Mouse (Mus musculus) E14TG2a.4 (cell line): ENCODE measurements around the gene Syngap1.

Source experiments
- H3K27me3 ChIP-seq: 2 replicates; pipeline ENCODE4 v1.6.1; 2014; ENCODE audit warnings: low read length, control low read depth; ENCODE audit not compliant: insufficient read depth
- H3K36me3 ChIP-seq: 2 replicates; pipeline ENCODE4 v1.6.1; 2014; ENCODE audit warnings: low read length, control low read depth; ENCODE audit not compliant: insufficient read depth
- H3K4me1 ChIP-seq: replicated peaks from 2 replicates; pipeline ENCODE4 v1.6.1; 2014; ENCODE audit warnings: low read depth, low read length, control low read depth
- H3K4me3 ChIP-seq: replicated peaks from 2 replicates; pipeline ENCODE4 v1.5.1; 2014; ENCODE audit warnings: mild to moderate bottlenecking, low read length
- H3K9me3 ChIP-seq: 2 replicates; pipeline ENCODE4 v1.6.1; 2014; ENCODE audit warnings: low read length, control low read depth
- CTCF ChIP-seq: conservative IDR thresholded peaks from 2 replicates; pipeline ENCODE4 v1.5.1; 2014; ENCODE audit warnings: low read length
- NANOG ChIP-seq: IDR thresholded peaks from 2 replicates; pipeline ENCODE4 v1.6.1; 2014; ENCODE audit warnings: borderline replicate concordance, low read length, mixed read lengths
- POU5F1 ChIP-seq: IDR thresholded peaks from 2 replicates; pipeline ENCODE4 v1.6.1; 2014; ENCODE audit warnings: low read length, borderline replicate concordance

Syngap1 gene

DNA sequence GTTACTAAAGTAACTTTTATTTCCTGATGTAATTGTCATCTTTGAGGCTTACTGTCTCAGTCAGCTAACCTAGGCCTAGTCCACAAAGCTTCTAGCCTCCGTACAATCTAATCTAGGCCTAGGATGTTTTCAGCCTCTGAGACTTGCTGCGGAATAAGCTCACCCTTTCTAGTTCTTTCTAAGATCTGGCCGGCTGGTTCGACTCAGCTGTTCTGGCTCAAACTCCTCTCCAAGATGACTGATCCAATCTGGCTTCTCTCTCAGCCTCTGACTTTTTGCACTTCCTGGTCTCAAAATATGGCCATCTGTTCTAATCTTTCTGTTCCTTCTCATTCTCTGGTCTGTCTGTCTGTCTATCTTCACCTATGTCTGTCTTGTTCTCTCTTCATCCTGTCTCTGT, 42.3 kb downstream of the Syngap1 start:
- TF ChIP-seq NANOG, result no peak
- TF ChIP-seq CTCF, result no peak
- no peak for TF ChIP-seq POU5F1
- no peak overlapping the region for H3K4me3 ChIP-seq
- H3K36me3 ChIP-seq, result peaks cover 27% of the 10 kb centered on the region
- H3K9me3 ChIP-seq, result no peaks in the 10 kb centered on the region; the same call in 1 of the 2 replicates
- no peaks in the 10 kb centered on the region; the same call in 1 of the 2 replicates for H3K4me1 ChIP-seq
- no peaks in the 10 kb centered on the region for H3K27me3 ChIP-seq

DNA sequence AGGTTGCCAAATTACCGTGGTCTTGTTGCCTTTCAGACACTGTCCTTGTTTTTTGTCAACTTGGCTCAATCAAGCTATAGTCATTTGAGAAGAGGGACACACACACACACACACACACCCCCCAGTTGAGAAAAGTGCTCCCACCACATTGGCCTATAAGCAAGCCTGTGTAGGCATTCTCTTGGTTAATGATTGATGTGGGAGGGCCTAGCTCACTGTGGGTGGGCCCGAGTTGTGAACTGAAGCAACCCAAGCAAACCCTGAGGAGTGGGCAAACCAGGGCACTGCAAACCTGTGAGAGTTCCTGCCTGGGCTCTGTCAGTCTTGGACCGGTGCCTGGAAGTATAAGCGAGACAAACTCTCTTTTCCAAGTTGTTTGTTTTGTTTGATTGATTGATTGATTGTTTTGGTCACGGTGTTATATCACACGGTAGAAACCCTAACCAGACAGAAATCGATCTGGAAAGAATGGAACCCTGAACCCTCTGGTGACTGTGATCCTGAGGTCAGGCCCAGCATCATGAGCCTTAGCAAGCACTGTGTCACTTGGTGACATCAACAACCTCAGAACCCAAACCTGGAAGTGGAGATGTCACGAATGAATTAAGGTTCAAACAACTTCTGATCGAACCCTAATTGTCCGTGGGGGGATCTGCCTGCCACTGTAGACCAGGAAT, 44.6 kb downstream of the Syngap1 start:
- H3K4me1 ChIP-seq, result peaks cover 9% of the 10 kb centered on the region
- TF ChIP-seq NANOG (no peak), POU5F1 (no peak), CTCF (no peak)

DNA sequence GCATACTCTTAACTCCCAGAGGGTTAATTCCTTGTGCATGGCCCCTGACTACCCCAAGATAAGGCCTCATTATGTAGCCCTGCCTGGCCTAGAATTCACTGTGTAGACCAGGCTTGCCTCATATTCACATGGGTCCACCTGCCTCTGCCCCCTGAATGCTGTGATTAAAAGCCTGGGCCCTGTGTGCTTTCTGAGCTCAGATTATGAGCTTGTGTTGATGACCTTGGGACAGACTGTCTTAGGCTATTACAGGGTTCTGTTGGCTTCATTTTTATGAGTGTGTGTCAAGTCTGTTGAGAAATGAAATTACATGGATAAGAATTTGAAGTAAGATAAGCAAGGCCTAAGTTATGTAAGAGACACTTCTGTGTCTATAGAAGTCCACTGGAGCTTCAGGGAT, 49.5 kb downstream of the Syngap1 start:
- peaks cover 31% of the 10 kb centered on the region for H3K4me1 ChIP-seq

More for the DNA sequence above, 44.6 kb downstream of the Syngap1 start:
- H3K36me3 ChIP-seq, result peaks cover 6% of the 10 kb centered on the region
- H3K9me3 ChIP-seq, result no peaks in the 10 kb centered on the region; the same call in 1 of the 2 replicates
- no peak overlapping the region for H3K4me3 ChIP-seq
- H3K27me3 ChIP-seq, result no peaks in the 10 kb centered on the region

GRCm38 (mm10) chr17:26994410-26994809, 53.4 kb downstream of the Syngap1 start:
- Histone ChIP-seq H3K4me1 (peaks cover 65% of the 10 kb centered on the region), H3K27me3 (no peaks in the 10 kb centered on the region), H3K36me3 (no peaks in the 10 kb centered on the region), H3K4me3 (peak overlapping the region; percentile 37), H3K9me3 (no peaks in the 10 kb centered on the region)
- TF ChIP-seq POU5F1, result no peak
- TF ChIP-seq NANOG, result no peak
- TF ChIP-seq CTCF, result no peak

More for the DNA sequence above, 49.5 kb downstream of the Syngap1 start:
- Histone ChIP-seq H3K9me3 (no peaks in the 10 kb centered on the region; the same call in 1 of the 2 replicates), H3K36me3 (no peaks in the 10 kb centered on the region), H3K4me3 (no peak overlapping the region), H3K27me3 (no peaks in the 10 kb centered on the region)
- TF ChIP-seq POU5F1, result no peak
- TF ChIP-seq NANOG, result no peak
- TF ChIP-seq CTCF, result no peak

- Histone ChIP-seq H3K9me3 (no peaks in the 10 kb centered on the region), H3K27me3 (no peaks in the 10 kb centered on the region), H3K4me1 (peaks cover 68% of the 10 kb centered on the region), H3K4me3 (peak overlapping the region; percentile 37), H3K36me3 (no peaks in the 10 kb centered on the region)
- TF ChIP-seq POU5F1, result no peak
- no peak for TF ChIP-seq CTCF
- no peak for TF ChIP-seq NANOG
Observed at GRCm38 (mm10) chr17:26995006-26995405, 54.0 kb downstream of the Syngap1 start.

DNA sequence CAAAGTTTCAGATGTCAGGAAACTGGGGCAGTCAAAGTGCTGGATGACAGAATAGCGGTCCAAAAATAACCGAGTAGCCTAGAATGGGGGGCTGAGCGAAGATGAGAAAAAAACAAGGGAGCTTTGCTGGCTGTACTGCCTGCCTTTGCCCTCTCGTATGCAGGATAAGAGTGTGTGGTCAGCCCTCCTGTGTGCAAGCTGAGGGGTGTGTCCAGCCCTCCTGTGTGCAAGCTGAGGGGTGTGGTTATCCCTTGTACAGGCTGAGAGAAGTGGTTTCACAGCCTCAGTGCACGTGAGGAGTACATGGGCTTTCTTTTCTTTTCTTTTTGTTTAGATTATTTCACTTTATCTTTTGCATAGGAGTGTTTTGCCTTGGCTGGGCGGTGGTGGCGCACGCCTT, 54.5 kb downstream of the Syngap1 start:
- Histone ChIP-seq H3K36me3 (no peaks in the 10 kb centered on the region), H3K27me3 (no peaks in the 10 kb centered on the region), H3K4me3 (no peak overlapping the region; the same call in 1 of the 2 replicates), H3K9me3 (no peaks in the 10 kb centered on the region), H3K4me1 (peaks cover 68% of the 10 kb centered on the region)
- TF ChIP-seq NANOG (no peak), CTCF (no peak), POU5F1 (no peak)

GRCm38 (mm10) chr17:26997661-26998060, 56.6 kb downstream of the Syngap1 start:
- Histone ChIP-seq H3K4me1 (peaks cover 82% of the 10 kb centered on the region), H3K9me3 (no peaks in the 10 kb centered on the region), H3K36me3 (no peaks in the 10 kb centered on the region), H3K4me3 (peak overlapping the region; percentile 62), H3K27me3 (no peaks in the 10 kb centered on the region)
- no peak for TF ChIP-seq POU5F1
- no peak for TF ChIP-seq CTCF
- no peak; the same call in 1 of the 2 replicates for TF ChIP-seq NANOG

DNA sequence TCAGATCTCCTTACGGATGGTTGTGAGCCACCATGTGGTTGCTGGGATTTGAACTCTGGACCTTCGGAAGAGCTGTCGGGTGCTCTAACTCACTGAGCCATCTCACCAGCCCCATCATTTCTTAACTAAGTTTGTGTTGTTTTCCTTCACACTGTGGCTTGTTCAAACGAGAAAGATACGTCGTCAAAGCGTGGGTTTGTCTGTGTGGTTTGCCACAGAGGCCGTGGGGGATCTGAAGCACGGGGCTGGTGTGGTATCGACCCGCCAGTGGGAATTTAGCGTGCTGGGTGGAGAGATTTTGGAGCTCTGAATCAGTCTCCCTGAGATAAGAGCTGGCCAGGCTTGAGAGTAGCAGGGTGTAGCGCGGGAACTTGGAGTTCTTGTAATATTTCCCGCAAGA, 57.2 kb downstream of the Syngap1 start:
- Histone ChIP-seq H3K36me3 (no peaks in the 10 kb centered on the region), H3K4me3 (peak overlapping the region; percentile 62), H3K4me1 (peaks cover 82% of the 10 kb centered on the region), H3K27me3 (no peaks in the 10 kb centered on the region), H3K9me3 (no peaks in the 10 kb centered on the region)
- TF ChIP-seq CTCF (no peak), NANOG (no peak), POU5F1 (no peak)

DNA sequence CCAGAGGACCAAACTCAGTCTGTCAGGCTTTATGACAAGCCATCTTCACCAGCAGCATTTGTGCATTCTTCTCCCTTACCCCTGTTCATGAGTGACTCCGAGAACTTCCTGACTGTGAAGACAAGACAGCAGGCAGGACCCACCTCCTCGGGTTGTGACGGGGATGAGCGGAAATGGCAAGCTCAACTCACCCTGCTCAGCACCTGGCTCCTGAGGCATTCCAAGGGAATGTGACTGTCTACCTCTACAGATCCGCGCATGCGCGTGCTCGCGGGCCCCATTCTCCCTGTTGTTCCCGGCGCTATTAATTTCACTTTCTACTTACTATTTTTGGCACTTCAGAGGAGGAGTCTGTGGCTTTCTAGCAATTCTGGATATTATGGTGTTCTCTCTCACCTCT, 58.9 kb downstream of the Syngap1 start:
- Histone ChIP-seq H3K9me3 (no peaks in the 10 kb centered on the region), H3K27me3 (no peaks in the 10 kb centered on the region), H3K4me1 (peaks cover 81% of the 10 kb centered on the region), H3K36me3 (no peaks in the 10 kb centered on the region), H3K4me3 (peak overlapping the region; percentile 41)
- TF ChIP-seq POU5F1, result no peak
- TF ChIP-seq NANOG, result no peak
- TF ChIP-seq CTCF, result no peak
